ENCODE assay signal across 9 mouse cellular contexts in genomic region chr10:121474288-121474687, GRCm38 (mm10). TPM values are rescaled to one million over a fixed set of nuclear protein-coding genes. Genes with fewer than 3 reads are reported as not detected.
DNase-seq lines count a peak whose midpoint lies in the region; ATAC-seq and TF ChIP-seq lines count a peak whose summit lies in the region.
"Had no signal": no experiment of that assay in that cellular context is flagged by ENCODE, and none has a peak within 500 bp of the region (broad histone marks: within the 10 kb centered on the region; RNA-seq: fewer than 3 reads in every experiment).

No protein-coding gene starts in this region.

- TF ChIP-seq EP300 in ES-Bruce4 (IDR thresholded peaks at IDR 0.05; ENCODE audit: insufficient read depth, low read depth, low read length): no peak

- no peak for TF ChIP-seq POLR2A in ES-Bruce4 (IDR thresholded peaks at IDR 0.05; ENCODE audit: insufficient read depth, low read length)

- no peak for ATAC-seq in heart, embryonic 16.5 days (replicated peaks; ENCODE audit: extremely low read depth, insufficient read depth, low FRiP score)
- ATAC-seq in liver, embryonic 16.5 days (ENCODE audit: low read depth): no peak
- ATAC-seq in erythroid progenitor cell, adult 5-6 weeks (replicated peaks; ENCODE audit: low FRiP score, poor library complexity, severe bottlenecking): no peak

- peak overlapping the region; percentile 79 for H3K9ac ChIP-seq in ES-Bruce4 (ENCODE audit: low read depth, poor library complexity, severe bottlenecking)
- peak overlapping the region; percentile 99 for H3K9ac ChIP-seq in heart, embryonic 16.5 days (ENCODE audit: low read length)
- H3K9ac ChIP-seq in liver, embryonic 16.5 days (ENCODE audit: low read depth, low read length): peak overlapping the region; percentile 84

- H3K9me3 ChIP-seq in ES-Bruce4 (replicated peaks; ENCODE audit: control insufficient read depth, insufficient read depth, low read length, poor library complexity, severe bottlenecking): no peaks in the 10 kb centered on the region
- H3K9me3 ChIP-seq in heart, embryonic 16.5 days (replicated peaks; ENCODE audit: control insufficient read depth, low read length): no peaks in the 10 kb centered on the region
- H3K9me3 ChIP-seq in liver, embryonic 16.5 days (replicated peaks; ENCODE audit: control insufficient read depth, low read length): no peaks in the 10 kb centered on the region

- H3K4me1 ChIP-seq in ES-Bruce4 (ENCODE audit: control insufficient read depth, insufficient read depth, low read length): peaks cover 4% of the 10 kb centered on the region
- H3K4me1 ChIP-seq in heart, embryonic 16.5 days (ENCODE audit: control insufficient read depth, insufficient read depth, low read length): peaks cover 52% of the 10 kb centered on the region
- H3K4me1 ChIP-seq in liver, embryonic 16.5 days (ENCODE audit: control insufficient read depth, low read depth, low read length): peaks cover 62% of the 10 kb centered on the region

- 13% methylated on average over 4 of the region's 4 CpGs for WGBS in heart, embryonic 16.5 days
- 13% methylated on average over 4 of the region's 4 CpGs for WGBS in liver, embryonic 16.5 days (ENCODE audit: insufficient replicate concordance)

- H3K36me3 ChIP-seq in ES-Bruce4 (ENCODE audit: control insufficient read depth, insufficient read depth, low read length, poor library complexity, severe bottlenecking): no peaks in the 10 kb centered on the region
- H3K36me3 ChIP-seq in heart, embryonic 16.5 days (ENCODE audit: control insufficient read depth, insufficient read depth): no peaks in the 10 kb centered on the region
- H3K36me3 ChIP-seq in liver, embryonic 16.5 days (ENCODE audit: control insufficient read depth, insufficient read depth): no peaks in the 10 kb centered on the region

- H3K4me3 ChIP-seq in ES-Bruce4 (ENCODE audit: low read depth, low read length): peak overlapping the region; percentile 61; the same call in 1 of the 2 replicates
- H3K4me3 ChIP-seq in heart, embryonic 16.5 days (ENCODE audit: low read length): peak overlapping the region; percentile 97
- peak overlapping the region; percentile 78 for H3K4me3 ChIP-seq in liver, embryonic 16.5 days (ENCODE audit: low read depth, low read length)

- no peak overlapping the region for H3K27ac ChIP-seq in ES-Bruce4 (ENCODE audit: insufficient read depth, low read length)
- peak overlapping the region; percentile 92 for H3K27ac ChIP-seq in heart, embryonic 16.5 days (ENCODE audit: low read length)
- peak overlapping the region; percentile 31; the same call in 1 of the 2 replicates for H3K27ac ChIP-seq in liver, embryonic 16.5 days (ENCODE audit: low read length)

- DNase-seq in heart, adult 11 months: peak; percentile 92
- no peak for DNase-seq in heart, adult 9 months (ENCODE audit: low spot score in 2 of 2)
- no peak for DNase-seq in frontal cortex, adult 2 months (ENCODE audit: extremely low spot score in 1 of 2, low spot score in 1 of 2)
- DNase-seq in layer of hippocampus, adult 8-10 months (ENCODE audit: low spot score in 2 of 2): no peak
- DNase-seq: cerebellum, adult 9-11 months had no signal

- peak overlapping the region; percentile 76 for H3K4me2 ChIP-seq in heart, embryonic 16.5 days (ENCODE audit: low read depth, low read length)
- peak overlapping the region; percentile 97 for H3K4me2 ChIP-seq in liver, embryonic 16.5 days (ENCODE audit: low read depth, low read length)

- no peak for TF ChIP-seq CTCF in ES-Bruce4 (IDR thresholded peaks at IDR 0.05; ENCODE audit: low read depth, low read length)

- H3K27me3 ChIP-seq in ES-Bruce4 (ENCODE audit: control insufficient read depth, insufficient read depth, low read length, poor library complexity, severe bottlenecking): no peaks in the 10 kb centered on the region
- H3K27me3 ChIP-seq in heart, embryonic 16.5 days (ENCODE audit: control insufficient read depth, insufficient read depth, low read length): no peaks in the 10 kb centered on the region
- peaks cover 2% of the 10 kb centered on the region for H3K27me3 ChIP-seq in liver, embryonic 16.5 days (ENCODE audit: control insufficient read depth, insufficient read depth, low read depth, low read length)

RNA-seq across cellular contexts. Expression of gene Rassf3, which starts 1.9 kb away (rescaled TPM):
- 41.7 and 46.6 TPM in 2 replicates for polyA plus RNA-seq in ES-Bruce4 (2011; ENCODE audit: insufficient read depth, insufficient read length, low read depth, missing spikeins)
- 24.1 and 24.8 TPM in 2 replicates for polyA plus RNA-seq in heart, embryonic 16.5 days (2015; fragmentation: Nextera tagmentation; extraction: Ambion mirVana)
- 12.1 and 13.3 TPM in 2 replicates for polyA plus RNA-seq in liver, embryonic 16.5 days (2015; fragmentation: Nextera tagmentation; extraction: Ambion mirVana)
- 18.0 and 21.5 TPM in 2 replicates for polyA plus RNA-seq in frontal cortex, adult 2 months (2012; rRNA removed)
- 9.2 and 9.7 TPM in 2 replicates for total RNA-seq in erythroid progenitor cell, adult 5-6 weeks (2015; ENCODE audit: low replicate concordance)
- total RNA-seq in erythroid progenitor cell, adult 5-6 weeks (2017; ENCODE audit: low replicate concordance): 6.9 and 8.0 TPM in 2 replicates
- total RNA-seq in layer of hippocampus, adult 8-10 months (2022): 10 to 100 TPM in 3 of 4 experiments, 1 to 10 TPM in 1; 9.3 to 20.4 (median 15.3) TPM
